Mouse (Mus musculus) adrenal gland, adult 10 weeks (tissue): ENCODE data around the gene Tacr1. TPM values are rescaled to one million over a fixed set of nuclear protein-coding genes. Genes with fewer than 3 reads are reported as not detected.

ENCODE experiments used
- polyA plus RNA-seq: library from polyadenylated mRNA; stranded (reverse); fragments of 350-450 nt; fragmentation: Illumina TruSeq; extraction: RNeasy Lipid Tissue Mini Kit (QIAGEN cat#74804); gene quantifications from one replicate; pipeline ENCODE4 v1.2.3, GENCODE M21; 2014; ENCODE audit warnings: low read depth, low replicate concordance

Tacr1 gene
- not detected for polyA plus RNA-seq

GRCm38 (mm10) chr6:82401595-82402451, at the start of gene Tacr1:
Gene Tacr1 (plus strand): TSS chr6:82402334.

